Mouse (Mus musculus): ENCODE results near the gene Platr17.
"Not testable (repeated sequence)": the region's sequence is repeated elsewhere in the genome, so short reads cannot be mapped to it uniquely, and the experiment has no call there.

DNA sequence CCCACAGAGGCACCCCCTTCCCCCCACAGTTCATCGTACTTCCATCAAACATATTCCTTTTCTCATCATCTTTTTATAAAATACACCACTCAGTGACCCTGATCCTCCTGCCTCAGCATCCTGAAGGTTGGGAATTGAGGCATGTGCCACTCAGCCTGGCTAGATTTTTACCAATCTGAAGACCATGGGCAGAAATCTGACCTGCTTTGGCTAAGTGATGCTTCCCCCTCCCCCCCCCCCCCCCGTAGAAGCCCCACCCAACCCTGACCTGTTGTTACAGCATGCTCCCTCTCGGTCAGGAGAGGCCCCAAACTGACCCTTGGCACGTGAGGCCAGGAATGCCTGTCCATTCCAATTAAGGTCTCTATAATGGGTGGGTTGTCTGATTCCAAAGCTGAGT lies at the start of gene Platr17:
- not testable (repeated sequence) for TF ChIP-seq POLR2A (IDR thresholded peaks at IDR 0.05; ENCODE audit: control insufficient read depth, low read depth, low read length); CTCF (IDR thresholded peaks at IDR 0.05; ENCODE audit: control insufficient read depth, insufficient read depth, insufficient replicate concordance, low read depth, low read length)

Measured in testis, adult 2 months (tissue).